Mouse (Mus musculus): ENCODE measurements around the gene Ap2b1.

Gene Ap2b1

DNA sequence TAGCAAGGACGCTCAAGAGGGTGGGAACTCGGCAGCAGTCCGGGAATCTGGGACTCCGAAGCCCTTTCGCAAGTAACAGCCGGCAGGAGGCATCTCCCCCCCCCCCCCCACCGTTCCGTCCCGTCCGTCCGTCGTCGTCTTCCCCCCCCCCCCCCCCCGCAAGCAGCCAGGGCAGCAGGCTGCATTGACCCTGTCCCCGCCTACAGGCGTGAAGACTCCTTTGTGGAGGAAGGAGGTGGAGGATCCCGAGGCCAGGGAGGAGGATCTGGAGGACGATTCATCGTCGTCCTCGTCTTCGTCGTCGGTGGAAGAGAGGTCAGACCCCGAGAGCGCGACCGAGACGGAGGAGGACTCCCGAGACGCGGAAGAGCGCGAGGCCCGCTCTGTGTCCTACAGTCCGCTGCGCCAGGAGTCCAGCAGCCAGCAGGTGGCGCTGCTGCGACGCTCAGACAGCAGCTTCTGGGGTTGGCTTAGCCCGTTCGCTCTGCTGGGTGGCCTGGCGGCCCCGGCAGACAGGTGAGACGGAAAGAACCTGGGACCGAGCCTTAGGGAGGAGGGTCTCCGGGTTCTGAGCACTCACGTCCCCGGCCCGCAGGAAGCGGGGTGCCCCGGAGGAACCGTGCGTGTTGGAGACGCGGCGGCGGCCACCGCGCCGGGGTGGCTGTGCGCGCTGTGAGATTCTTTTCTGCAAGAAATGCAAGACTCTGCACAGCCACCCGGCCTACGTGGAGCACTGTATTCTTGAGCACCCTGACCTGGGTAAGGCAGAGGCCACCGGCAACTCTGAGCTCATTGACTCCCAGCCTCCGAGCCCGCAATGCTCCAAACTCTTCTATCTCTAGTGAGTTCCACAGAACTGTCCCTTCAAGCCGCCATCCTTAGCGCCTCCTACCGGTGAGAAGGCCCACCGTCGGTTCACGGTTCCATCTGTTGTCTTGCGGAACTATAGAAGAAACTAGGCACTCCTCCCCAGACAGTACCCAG is 141.5 kb downstream of the Ap2b1 start:
- in situ Hi-C loops (cut with MboI, MseI), result no loop called here

GRCm38 (mm10) chr11:83441235-83441634 is 142.4 kb downstream of the Ap2b1 start:
- in situ Hi-C loops (cut with MboI, MseI), result no loop called here

DNA sequence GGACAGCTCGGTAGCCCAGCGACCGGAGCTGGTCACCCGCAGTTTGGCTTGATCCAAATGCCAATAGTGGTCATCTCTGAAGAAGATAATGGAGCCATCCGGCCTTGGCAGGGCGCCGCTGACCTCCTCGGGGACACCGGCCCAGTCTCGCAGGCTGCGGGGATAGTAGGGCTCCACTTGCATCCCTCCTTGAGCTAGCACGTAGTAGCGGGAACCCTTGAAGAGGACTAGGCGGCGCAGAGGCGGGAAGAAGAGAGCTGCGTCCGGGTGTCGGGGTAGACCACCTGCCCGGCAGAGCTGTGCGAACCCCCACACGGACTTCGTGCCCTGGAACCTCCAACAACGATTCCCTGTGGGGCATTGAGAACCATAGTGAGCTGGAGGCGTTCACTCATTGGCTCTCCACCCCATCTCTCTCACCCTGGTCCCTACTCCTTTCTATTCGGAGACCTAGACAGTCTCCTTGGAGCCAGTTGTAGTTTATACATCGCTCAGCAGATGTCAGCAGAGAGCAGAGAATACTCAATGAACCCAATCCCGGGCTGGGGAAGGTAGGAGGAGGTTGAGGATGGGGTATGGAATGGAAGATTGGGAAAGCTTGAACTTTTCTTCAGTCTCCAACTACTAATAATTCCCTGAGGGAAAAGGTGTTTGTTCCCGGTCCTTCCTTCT is 143.9 kb downstream of the Ap2b1 start:
- in situ Hi-C loops (cut with MboI, MseI), result no loop called here

DNA sequence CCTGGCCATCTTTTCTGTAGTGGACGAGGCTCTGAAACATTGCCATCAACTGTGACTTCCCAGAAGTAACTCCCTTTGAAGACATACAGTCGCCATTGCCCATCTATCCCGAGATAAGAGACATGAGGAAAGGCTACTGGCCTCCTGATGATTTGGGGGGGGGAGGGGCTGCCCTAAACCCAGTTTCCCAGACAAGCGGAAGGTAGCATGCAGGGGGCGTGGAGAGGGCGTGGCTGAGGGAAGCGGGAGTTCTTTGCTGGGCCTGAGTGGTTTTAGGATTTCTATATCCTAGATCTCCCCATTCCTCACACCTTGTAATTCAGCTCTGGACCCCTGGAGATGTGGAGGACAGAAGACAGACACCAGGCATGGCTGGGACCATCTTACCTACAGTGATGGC is 145.0 kb downstream of the Ap2b1 start:
- in situ Hi-C loops (cut with MboI, MseI), result no loop called here

DNA sequence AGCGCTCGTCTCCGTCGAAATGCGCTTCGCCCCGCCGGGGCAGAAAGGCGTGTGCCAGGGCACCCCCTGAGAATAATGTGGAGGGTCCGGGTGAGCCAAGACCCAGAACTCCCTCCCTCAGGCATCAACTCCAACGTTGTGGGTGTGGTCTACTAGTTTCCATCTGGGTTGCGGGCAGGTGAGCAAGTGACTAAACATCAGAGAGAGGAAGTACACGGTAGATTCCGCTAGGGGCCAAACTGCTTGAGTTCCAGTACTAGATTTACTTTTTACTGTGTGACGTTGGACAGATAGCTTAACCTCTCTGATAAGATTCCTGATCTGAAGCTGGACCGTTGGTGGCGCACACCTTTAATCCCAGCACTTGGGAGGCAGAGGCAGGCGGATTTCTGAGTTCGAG is 146.2 kb downstream of the Ap2b1 start:
- in situ Hi-C loops (cut with MboI, MseI), result no loop called here

DNA sequence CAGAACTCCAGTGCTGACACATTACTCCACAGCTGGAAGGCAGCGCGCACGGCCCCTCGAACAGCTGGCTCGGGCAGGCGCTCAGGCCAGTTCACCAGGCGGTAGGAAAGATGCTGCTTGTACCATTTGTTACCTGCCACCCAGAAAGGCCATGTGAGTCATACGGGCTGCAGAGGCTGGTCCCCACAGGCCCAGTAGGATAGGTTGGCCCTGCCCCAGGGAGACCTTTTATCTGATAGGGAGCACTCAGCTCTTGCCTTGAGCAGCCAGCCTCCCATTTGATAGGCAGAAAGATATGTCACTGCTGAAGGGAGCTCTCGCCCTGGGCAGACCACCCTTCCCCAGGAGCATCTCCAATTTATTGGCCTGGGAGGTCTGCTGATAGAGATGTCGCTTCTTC is 148.8 kb downstream of the Ap2b1 start:
- in situ Hi-C loops (cut with MboI, MseI), result no loop called here

GRCm38 (mm10) chr11:83448021-83448926 is 149.4 kb downstream of the Ap2b1 start:
- in situ Hi-C loops (cut with MboI, MseI), result no loop called here

DNA sequence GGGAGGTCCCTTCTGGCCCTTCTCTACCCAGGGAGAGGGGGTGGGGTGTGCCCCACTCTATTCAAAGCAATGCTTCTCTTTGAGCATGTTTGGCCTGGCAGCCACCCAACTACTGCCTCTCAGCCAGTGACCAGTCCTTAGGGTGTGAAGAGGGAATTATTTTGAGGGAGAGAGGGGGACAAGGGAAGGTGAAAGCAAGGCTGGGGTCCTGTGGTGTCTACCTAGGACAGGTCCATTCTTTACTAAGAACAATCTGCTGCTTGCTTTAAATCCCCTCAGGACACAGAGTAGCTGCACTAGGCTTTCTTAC is 150.1 kb downstream of the Ap2b1 start:
- in situ Hi-C loops (cut with MboI, MseI), result no loop called here

GRCm38 (mm10) chr11:83449298-83449697 is 150.5 kb downstream of the Ap2b1 start:
- in situ Hi-C loops (cut with MboI, MseI), result no loop called here

- in situ Hi-C loops (cut with MboI, MseI), result no loop called here
These were observed 151.7 kb downstream of the Ap2b1 start for GRCm38 (mm10) chr11:83450550-83450949.

- in situ Hi-C loops (cut with MboI, MseI), result no loop called here
These were observed 152.5 kb downstream of the Ap2b1 start for GRCm38 (mm10) chr11:83451281-83451680.

- in situ Hi-C loops (cut with MboI, MseI), result no loop called here
These were observed 155.7 kb downstream of the Ap2b1 start for GRCm38 (mm10) chr11:83454548-83454947.
